Mouse (Mus musculus) ES-Bruce4 (cell line): ENCODE results near the gene Tbxas1. TPM values are rescaled to one million over a fixed set of nuclear protein-coding genes. Genes with fewer than 3 reads are reported as not detected.

ENCODE experiments used
- H3K27ac ChIP-seq: 2 replicates; pipeline ENCODE4 v1.5.1; 2012; ENCODE audit warnings: low read length, inconsistent platforms; ENCODE audit not compliant: insufficient read depth
- H3K27me3 ChIP-seq: 2 replicates; pipeline ENCODE4 v1.6.1; 2012; ENCODE audit warnings: mild to moderate bottlenecking, low read length, inconsistent platforms; ENCODE audit not compliant: control insufficient read depth, poor library complexity, insufficient read depth, severe bottlenecking
- H3K36me3 ChIP-seq: 2 replicates; pipeline ENCODE4 v1.6.1; 2012; ENCODE audit warnings: inconsistent platforms, mild to moderate bottlenecking, low read length, moderate library complexity; ENCODE audit not compliant: control insufficient read depth, poor library complexity, insufficient read depth, severe bottlenecking
- H3K4me1 ChIP-seq: one replicate; pipeline ENCODE4 v1.8.1; 2011; ENCODE audit warnings: low read length; ENCODE audit not compliant: control insufficient read depth, insufficient read depth
- H3K4me3 ChIP-seq: 2 replicates; pipeline ENCODE4 v1.5.1; 2011; ENCODE audit warnings: low read depth, mild to moderate bottlenecking, low read length
- H3K9ac ChIP-seq: 2 replicates; pipeline ENCODE4 v1.6.1; 2012; ENCODE audit warnings: low read depth, mild to moderate bottlenecking, inconsistent platforms; ENCODE audit not compliant: poor library complexity, severe bottlenecking
- H3K9me3 ChIP-seq: replicated peaks from 2 replicates; pipeline ENCODE4 v1.6.1; 2012; ENCODE audit warnings: mild to moderate bottlenecking, low read length, inconsistent platforms; ENCODE audit not compliant: control insufficient read depth, poor library complexity, insufficient read depth, severe bottlenecking
- CTCF ChIP-seq: IDR thresholded peaks from one replicate; pipeline ENCODE4 v1.8.1; 2011; ENCODE audit warnings: low read depth, low read length
- EP300 ChIP-seq: IDR thresholded peaks from 2 replicates; pipeline ENCODE4 v1.6.1; 2011; ENCODE audit warnings: low read depth, low read length; ENCODE audit not compliant: insufficient read depth
- POLR2A ChIP-seq: IDR thresholded peaks from one replicate; pipeline ENCODE4 v1.8.1; 2011; ENCODE audit warnings: low read length; ENCODE audit not compliant: insufficient read depth
- polyA plus RNA-seq: library from polyadenylated mRNA; stranded (reverse); fragments of >200 nt; gene quantifications from 2 replicates; pipeline ENCODE4 v1.2.4, GENCODE M21; 2011; ENCODE audit warnings: low read depth; ENCODE audit not compliant: missing spikeins, insufficient read depth, insufficient read length

The Tbxas1 gene
- polyA plus RNA-seq, 1 experiment: not detected

GRCm38 (mm10) chr6:38840780-38841179 is 34.4 kb upstream of the Tbxas1 start:
- no peak overlapping the region for H3K4me3 ChIP-seq
- H3K9ac ChIP-seq: no peak overlapping the region
- H3K27ac ChIP-seq: no peak overlapping the region
- H3K9me3 ChIP-seq: no peaks in the 10 kb centered on the region
- TF ChIP-seq POLR2A: no peak
- no peak for TF ChIP-seq CTCF
- TF ChIP-seq EP300: no peak
- H3K4me1 ChIP-seq: no peaks in the 10 kb centered on the region
- no peaks in the 10 kb centered on the region for H3K27me3 ChIP-seq
- no peaks in the 10 kb centered on the region for H3K36me3 ChIP-seq

GRCm38 (mm10) chr6:38841551-38841950 is 33.7 kb upstream of the Tbxas1 start:
- Histone ChIP-seq H3K27ac (no peak overlapping the region), H3K4me1 (no peaks in the 10 kb centered on the region), H3K27me3 (no peaks in the 10 kb centered on the region), H3K9ac (no peak overlapping the region), H3K9me3 (no peaks in the 10 kb centered on the region), H3K36me3 (no peaks in the 10 kb centered on the region), H3K4me3 (no peak overlapping the region)
- TF ChIP-seq CTCF: no peak
- no peak for TF ChIP-seq EP300
- no peak for TF ChIP-seq POLR2A

- Histone ChIP-seq H3K27ac (no peak overlapping the region), H3K36me3 (no peaks in the 10 kb centered on the region), H3K4me3 (no peak overlapping the region), H3K9me3 (no peaks in the 10 kb centered on the region), H3K27me3 (no peaks in the 10 kb centered on the region), H3K9ac (no peak overlapping the region), H3K4me1 (no peaks in the 10 kb centered on the region)
- TF ChIP-seq POLR2A (no peak), EP300 (no peak), CTCF (no peak)
Observed at GRCm38 (mm10) chr6:38845117-38845516, 30.1 kb upstream of the Tbxas1 start.

GRCm38 (mm10) chr6:38845876-38846275 is 29.3 kb upstream of the Tbxas1 start:
- Histone ChIP-seq H3K4me1 (no peaks in the 10 kb centered on the region), H3K27me3 (no peaks in the 10 kb centered on the region), H3K36me3 (no peaks in the 10 kb centered on the region), H3K9ac (no peak overlapping the region), H3K9me3 (no peaks in the 10 kb centered on the region), H3K27ac (no peak overlapping the region), H3K4me3 (no peak overlapping the region)
- TF ChIP-seq POLR2A (no peak), CTCF (no peak), EP300 (no peak)

GRCm38 (mm10) chr6:38846330-38847195 is 28.6 kb upstream of the Tbxas1 start:
- H3K4me3 ChIP-seq: no peak overlapping the region
- no peak overlapping the region for H3K27ac ChIP-seq
- H3K27me3 ChIP-seq: no peaks in the 10 kb centered on the region
- H3K9me3 ChIP-seq: no peaks in the 10 kb centered on the region
- TF ChIP-seq EP300 (no peak), CTCF (no peak), POLR2A (no peak)
- H3K4me1 ChIP-seq: no peaks in the 10 kb centered on the region
- no peaks in the 10 kb centered on the region for H3K36me3 ChIP-seq
- no peak overlapping the region for H3K9ac ChIP-seq

- H3K9me3 ChIP-seq: no peaks in the 10 kb centered on the region
- no peak overlapping the region for H3K27ac ChIP-seq
- no peak for TF ChIP-seq CTCF
- TF ChIP-seq POLR2A: no peak
- TF ChIP-seq EP300: no peak
- H3K36me3 ChIP-seq: no peaks in the 10 kb centered on the region
- no peaks in the 10 kb centered on the region for H3K27me3 ChIP-seq
- H3K9ac ChIP-seq: no peak overlapping the region
- no peaks in the 10 kb centered on the region for H3K4me1 ChIP-seq
- no peak overlapping the region for H3K4me3 ChIP-seq
Observed at GRCm38 (mm10) chr6:38847447-38847846, 27.8 kb upstream of the Tbxas1 start.
